Mouse (Mus musculus) liver, embryonic 14.5 days (tissue): ENCODE data around the gene 2300002M23Rik. TPM values are rescaled to one million over a fixed set of nuclear protein-coding genes. Genes with fewer than 3 reads are reported as not detected.

Experiments used
- ATAC-seq: fragments of 200-750 bp; cut with Nextera tagmentation; 2 replicates; pipeline ENCODE4 v1.8.0; 2017; ENCODE audit warnings: moderate number of reproducible peaks, mild to moderate bottlenecking, moderate library complexity; ENCODE audit not compliant: insufficient read depth
- DNase-seq, 3 experiments: peaks; one replicate each; pipeline ENCODE4 v3.0.0-alpha.2; 2012 to 2013; ENCODE audit warnings: low read depth in 3 of 3, low spot score in 3 of 3
- H3K27ac ChIP-seq: fragments of 300-500 bp; sonication (generic); 2 replicates; pipeline ENCODE4 v1.5.1; 2014; ENCODE audit warnings: moderate library complexity, mild to moderate bottlenecking, control low read depth, inconsistent platforms
- H3K27me3 ChIP-seq: fragments of 300-500 bp; sonication (generic); 2 replicates; pipeline ENCODE4 v1.6.1; 2014; ENCODE audit warnings: mild to moderate bottlenecking, low read length, moderate library complexity; ENCODE audit not compliant: control insufficient read depth, insufficient read depth
- H3K36me3 ChIP-seq: fragments of 300-500 bp; sonication (generic); replicated peaks from 2 replicates; pipeline ENCODE4 v1.6.1; 2014; ENCODE audit warnings: low read depth; ENCODE audit not compliant: control insufficient read depth, insufficient read depth
- H3K4me1 ChIP-seq, 2 experiments: fragments of 200-500 bp in 1 of 2; fragments of 300-500 bp in 1 of 2; sonication (generic) in 1 of 2; replicated peaks; 2 replicates each; pipeline ENCODE4 v1.6.1; 2012 to 2014; ENCODE audit warnings: antibody characterized with exemption in 1 of 2, inconsistent platforms in 1 of 2, low read length in 1 of 2; ENCODE audit not compliant: control insufficient read depth in 2 of 2, insufficient read depth in 2 of 2
- H3K4me2 ChIP-seq: fragments of 300-500 bp; sonication (generic); 2 replicates; pipeline ENCODE4 v1.6.1; 2014; ENCODE audit warnings: low read depth, mild to moderate bottlenecking, control low read depth, moderate library complexity
- H3K4me3 ChIP-seq, 2 experiments: fragments of 200-500 bp in 1 of 2; fragments of 300-500 bp in 1 of 2; sonication (generic) in 1 of 2; 2 replicates each; pipeline ENCODE4 v1.5.1; 2012 to 2014; ENCODE audit warnings: low read depth in 2 of 2, low read length in 2 of 2, mild to moderate bottlenecking in 2 of 2, control low read depth in 1 of 2, inconsistent platforms in 1 of 2, moderate library complexity in 1 of 2; ENCODE audit not compliant: insufficient read depth in 1 of 2
- H3K9ac ChIP-seq: fragments of 300-500 bp; sonication (generic); replicated peaks from 2 replicates; pipeline ENCODE4 v1.6.1; 2014; ENCODE audit warnings: mild to moderate bottlenecking, control low read depth, moderate library complexity
- H3K9me3 ChIP-seq: fragments of 300-500 bp; sonication (generic); 2 replicates; pipeline ENCODE4 v1.6.1; 2016; ENCODE audit warnings: low read length, mixed read lengths; ENCODE audit not compliant: control insufficient read depth
- CTCF ChIP-seq: IDR thresholded peaks from 2 replicates; pipeline ENCODE4 v1.5.1; 2016; ENCODE audit warnings: antibody characterized with exemption, low read depth, control low read depth
- EP300 ChIP-seq: IDR thresholded peaks from 2 replicates; pipeline ENCODE4 v1.6.1; 2016; ENCODE audit warnings: antibody characterized with exemption, low read depth
- WGBS: fragments of 180-500 bp; shearing (Covaris S2); extraction: QIAGEN DNeasy Blood & Tissue Kit; methylation state at CpG from one replicate; pipeline ENCODE4 v1.1.7; 2014; ENCODE audit not compliant: insufficient replicate concordance; 5-methylcytosine and 5-hydroxymethylcytosine counted together
- polyA plus RNA-seq, 2 experiments: library from polyadenylated mRNA; depleted of rRNA in 1 of 2; stranded (reverse) in 1 of 2; unstranded in 1 of 2; fragments of >200 nt; fragmentation: Nextera tagmentation in 1 of 2; extraction: Ambion mirVana in 1 of 2; gene quantifications; 2 replicates each; pipeline versions ENCODE4 v1.2.1 to v1.2.3; 2012 to 2014

The 2300002M23Rik gene
- polyA plus RNA-seq, 2 experiments = not detected

DNA sequence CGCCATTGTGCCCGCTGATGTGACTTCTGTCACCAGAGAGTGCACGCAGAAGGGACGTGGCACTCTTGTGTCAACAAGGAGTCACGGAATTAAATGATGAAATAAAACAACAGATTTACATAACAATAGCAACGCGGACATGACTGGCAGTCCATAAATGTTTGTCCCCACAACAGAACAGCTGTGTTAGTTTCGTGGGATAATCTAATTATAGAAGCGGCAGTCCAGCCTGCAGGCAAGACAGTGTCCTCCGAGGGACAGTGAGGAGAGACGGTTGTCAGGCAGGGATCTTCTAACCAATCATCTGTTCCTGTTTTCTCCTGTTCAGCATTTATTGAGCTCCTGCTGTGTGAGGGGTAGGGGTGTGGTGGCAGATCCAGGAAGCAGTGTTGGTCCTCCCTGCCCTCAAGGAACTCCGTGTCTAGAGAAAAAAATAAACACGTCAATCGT is 23.8 kb upstream of the 2300002M23Rik start:
- DNase-seq = no peak
- Histone ChIP-seq H3K4me3 (no peak overlapping the region), H3K9ac (no peak overlapping the region), H3K27me3 (no peaks in the 10 kb centered on the region; the same call in 1 of the 2 replicates), H3K4me1 (no peaks in the 10 kb centered on the region), H3K27ac (no peak overlapping the region), H3K4me2 (no peak overlapping the region), H3K36me3 (no peaks in the 10 kb centered on the region), H3K9me3 (no peaks in the 10 kb centered on the region)
- 49% methylated on average over 14 of the region's 14 CpGs for WGBS
- ATAC-seq = no peak
- TF ChIP-seq CTCF (no peak), EP300 (no peak)

- 47% methylated on average over 6 of the region's 6 CpGs for WGBS
- TF ChIP-seq EP300 = no peak
- no peak for TF ChIP-seq CTCF
Measured at GRCm38 (mm10) chr17:35544001-35544400, 23.2 kb upstream of the 2300002M23Rik start.

GRCm38 (mm10) chr17:35544680-35545079 is 22.6 kb upstream of the 2300002M23Rik start:
- peak; percentile 87 for TF ChIP-seq CTCF
- no peak for TF ChIP-seq EP300
- ATAC-seq (no peak), DNase-seq (no peak)
- Histone ChIP-seq H3K27ac (no peak overlapping the region), H3K4me1 (no peaks in the 10 kb centered on the region), H3K36me3 (no peaks in the 10 kb centered on the region), H3K4me2 (no peak overlapping the region), H3K9ac (no peak overlapping the region), H3K9me3 (no peaks in the 10 kb centered on the region), H3K27me3 (no peaks in the 10 kb centered on the region; the same call in 1 of the 2 replicates), H3K4me3 (no peak overlapping the region)
- 29% methylated on average over 6 of the region's 6 CpGs for WGBS

More at GRCm38 (mm10) chr17:35544001-35544400, 23.2 kb upstream of the 2300002M23Rik start:
- no peak overlapping the region for H3K27ac ChIP-seq
- DNase-seq (no peak), ATAC-seq (no peak)
- H3K36me3 ChIP-seq = no peaks in the 10 kb centered on the region
- H3K27me3 ChIP-seq = no peaks in the 10 kb centered on the region; the same call in 1 of the 2 replicates
- H3K4me2 ChIP-seq = no peak overlapping the region
- no peak overlapping the region for H3K4me3 ChIP-seq
- H3K9ac ChIP-seq = no peak overlapping the region
- H3K4me1 ChIP-seq = no peaks in the 10 kb centered on the region
- H3K9me3 ChIP-seq = no peaks in the 10 kb centered on the region

- WGBS = 45% methylated on average over 2 of the region's 2 CpGs
Measured at GRCm38 (mm10) chr17:35547465-35547864, 19.8 kb upstream of the 2300002M23Rik start.

DNA sequence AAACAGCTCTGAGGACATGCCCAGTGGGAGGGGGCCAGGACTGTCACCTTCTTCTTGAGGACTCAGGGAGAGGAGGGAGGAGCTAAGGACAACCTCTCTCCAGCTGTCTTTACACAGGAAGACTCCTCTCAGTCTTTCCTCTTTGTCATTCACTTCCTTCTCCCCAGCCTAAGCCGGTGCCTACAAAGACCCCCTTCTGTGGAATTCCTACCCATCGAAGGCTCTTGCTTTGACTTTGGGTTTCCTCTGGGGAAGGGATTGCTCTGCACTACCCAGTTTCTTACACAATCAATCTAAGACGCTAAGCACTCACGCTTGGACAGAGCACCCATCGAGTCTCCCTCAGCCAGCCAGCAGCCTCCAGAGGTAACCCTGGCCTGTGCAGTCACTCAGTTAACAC is 18.6 kb upstream of the 2300002M23Rik start:
- Histone ChIP-seq H3K9me3 (no peaks in the 10 kb centered on the region), H3K27me3 (no peaks in the 10 kb centered on the region), H3K4me1 (no peaks in the 10 kb centered on the region), H3K4me2 (no peak overlapping the region), H3K4me3 (no peak overlapping the region), H3K36me3 (no peaks in the 10 kb centered on the region), H3K9ac (no peak overlapping the region), H3K27ac (no peak overlapping the region)
- ATAC-seq (no peak), DNase-seq (no peak)
- no peak for TF ChIP-seq EP300
- TF ChIP-seq CTCF = no peak
- 13% methylated on average over 5 of the region's 5 CpGs for WGBS

More at GRCm38 (mm10) chr17:35547465-35547864, 19.8 kb upstream of the 2300002M23Rik start:
- no peaks in the 10 kb centered on the region for H3K9me3 ChIP-seq
- no peaks in the 10 kb centered on the region; the same call in 1 of the 2 replicates for H3K27me3 ChIP-seq
- no peaks in the 10 kb centered on the region for H3K36me3 ChIP-seq
- H3K4me2 ChIP-seq = no peak overlapping the region
- no peak for ATAC-seq
- H3K4me1 ChIP-seq = no peaks in the 10 kb centered on the region
- H3K9ac ChIP-seq = no peak overlapping the region
- no peak overlapping the region for H3K4me3 ChIP-seq
- DNase-seq = no peak
- TF ChIP-seq EP300 = no peak
- TF ChIP-seq CTCF = no peak
- no peak overlapping the region for H3K27ac ChIP-seq
